Mouse (Mus musculus): ENCODE measurements at regions not wholly inside any gene's neighbourhood (a gene's known extent, or its start where the extent isn't known, plus 50 kb on each side); places are given as distances from the start of the nearest gene placed in this dataset.

- no peak for TF ChIP-seq CTCF (IDR thresholded peaks at IDR 0.05; ENCODE audit: borderline replicate concordance, insufficient read depth, low read length)
- no peak for TF ChIP-seq POLR2A (IDR thresholded peaks at IDR 0.05; ENCODE audit: low read depth, low read length)
- no peak overlapping the region for H3K4me3 ChIP-seq (ENCODE audit: insufficient read depth, low read length)
- no peaks in the 10 kb centered on the region for H3K4me1 ChIP-seq (ENCODE audit: control insufficient read depth, insufficient read depth, low read length)
- no peak overlapping the region for H3K27ac ChIP-seq (ENCODE audit: insufficient read depth, low read length)
Measured at GRCm38 (mm10) chr14:114955572-114955971, 136.4 kb upstream of the Gpc5 start.

DNA sequence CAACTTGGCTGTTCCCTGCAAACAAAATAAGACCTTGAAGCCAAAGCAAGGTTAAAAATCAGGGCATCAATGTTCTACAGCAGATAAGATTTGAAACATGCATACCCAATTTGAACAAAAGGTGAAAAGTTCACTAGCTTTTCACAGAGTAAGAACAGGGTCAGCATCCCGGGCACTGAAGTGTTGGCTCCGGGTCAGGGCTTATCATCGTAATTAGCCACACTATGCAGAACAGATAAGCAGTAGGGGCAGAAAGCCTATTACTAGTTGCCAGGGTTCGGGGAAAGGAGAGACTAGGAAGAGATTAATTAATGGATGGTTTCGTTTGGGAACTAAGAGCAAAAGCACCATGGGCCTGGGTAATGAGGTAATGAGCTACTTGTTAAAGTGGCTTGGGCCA is 131.7 kb upstream of the Gpc5 start:
- Histone ChIP-seq H3K27ac (ENCODE audit: insufficient read depth, low read length) (no peak overlapping the region), H3K4me3 (ENCODE audit: insufficient read depth, low read length) (no peak overlapping the region), H3K4me1 (ENCODE audit: control insufficient read depth, insufficient read depth, low read length) (no peaks in the 10 kb centered on the region)
- no peak for TF ChIP-seq CTCF (IDR thresholded peaks at IDR 0.05; ENCODE audit: borderline replicate concordance, insufficient read depth, low read length)
- no peak for TF ChIP-seq POLR2A (IDR thresholded peaks at IDR 0.05; ENCODE audit: low read depth, low read length)

- no peak overlapping the region for H3K4me3 ChIP-seq (ENCODE audit: insufficient read depth, low read length)
- no peak for TF ChIP-seq POLR2A (IDR thresholded peaks at IDR 0.05; ENCODE audit: low read depth, low read length)
- no peak for TF ChIP-seq CTCF (IDR thresholded peaks at IDR 0.05; ENCODE audit: borderline replicate concordance, insufficient read depth, low read length)
- no peak overlapping the region for H3K27ac ChIP-seq (ENCODE audit: insufficient read depth, low read length)
- H3K4me1 ChIP-seq (ENCODE audit: control insufficient read depth, insufficient read depth, low read length): no peaks in the 10 kb centered on the region
Measured at GRCm38 (mm10) chr14:114965941-114966340, 126.1 kb upstream of the Gpc5 start.

DNA sequence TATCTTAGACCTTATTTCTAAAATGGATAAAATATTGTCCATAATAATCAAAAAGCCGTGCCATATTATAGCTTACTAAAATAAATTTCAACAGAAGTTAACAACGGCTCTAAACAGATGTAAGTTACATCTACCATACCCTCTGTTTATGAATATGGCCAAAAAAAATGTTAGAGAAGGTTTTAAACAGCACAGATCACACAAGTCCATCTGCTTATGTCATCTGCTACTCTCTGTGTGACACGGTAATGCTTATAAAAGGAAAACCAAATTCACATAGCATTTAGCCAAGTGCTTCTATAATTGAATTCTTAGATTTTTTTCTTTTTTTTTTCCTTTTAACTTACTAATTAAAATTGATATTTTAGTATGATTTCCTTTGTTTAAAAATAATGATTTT is 123.0 kb upstream of the Gpc5 start:
- H3K4me3 ChIP-seq (ENCODE audit: insufficient read depth, low read length): no peak overlapping the region
- no peak for TF ChIP-seq CTCF (IDR thresholded peaks at IDR 0.05; ENCODE audit: borderline replicate concordance, insufficient read depth, low read length)
- TF ChIP-seq POLR2A (IDR thresholded peaks at IDR 0.05; ENCODE audit: low read depth, low read length): no peak
- no peaks in the 10 kb centered on the region for H3K4me1 ChIP-seq (ENCODE audit: control insufficient read depth, insufficient read depth, low read length)
- no peak overlapping the region for H3K27ac ChIP-seq (ENCODE audit: insufficient read depth, low read length)

DNA sequence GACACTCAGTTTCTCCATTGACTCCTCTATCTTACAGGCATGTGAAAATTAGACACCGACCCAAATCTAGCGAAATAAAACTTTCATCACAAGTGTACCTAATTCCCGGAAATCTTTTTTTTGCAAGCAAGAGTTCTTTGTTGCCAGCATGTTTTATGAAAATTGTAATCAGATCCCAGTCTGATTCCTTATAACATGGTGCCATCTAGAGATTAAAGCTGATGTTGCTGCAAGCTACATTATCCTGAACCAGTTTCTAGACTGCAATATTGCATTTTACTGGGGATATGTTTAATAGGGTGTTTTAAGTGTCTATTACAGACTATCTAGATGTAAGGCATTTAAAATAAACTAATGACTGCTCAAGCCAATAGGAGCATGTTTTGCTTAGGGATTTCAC is 110.9 kb upstream of the Gpc5 start:
- Histone ChIP-seq H3K4me3 (ENCODE audit: insufficient read depth, low read length) (no peak overlapping the region), H3K27ac (ENCODE audit: insufficient read depth, low read length) (no peak overlapping the region), H3K4me1 (ENCODE audit: control insufficient read depth, insufficient read depth, low read length) (no peaks in the 10 kb centered on the region)
- TF ChIP-seq POLR2A (IDR thresholded peaks at IDR 0.05; ENCODE audit: low read depth, low read length) (no peak), CTCF (IDR thresholded peaks at IDR 0.05; ENCODE audit: borderline replicate concordance, insufficient read depth, low read length) (no peak)

GRCm38 (mm10) chr14:115003223-115003622 is 88.8 kb upstream of the Gpc5 start:
- TF ChIP-seq POLR2A (IDR thresholded peaks at IDR 0.05; ENCODE audit: low read depth, low read length) (no peak), CTCF (IDR thresholded peaks at IDR 0.05; ENCODE audit: borderline replicate concordance, insufficient read depth, low read length) (no peak)
- Histone ChIP-seq H3K4me3 (ENCODE audit: insufficient read depth, low read length) (no peak overlapping the region), H3K4me1 (ENCODE audit: control insufficient read depth, insufficient read depth, low read length) (no peaks in the 10 kb centered on the region), H3K27ac (ENCODE audit: insufficient read depth, low read length) (no peak overlapping the region)

DNA sequence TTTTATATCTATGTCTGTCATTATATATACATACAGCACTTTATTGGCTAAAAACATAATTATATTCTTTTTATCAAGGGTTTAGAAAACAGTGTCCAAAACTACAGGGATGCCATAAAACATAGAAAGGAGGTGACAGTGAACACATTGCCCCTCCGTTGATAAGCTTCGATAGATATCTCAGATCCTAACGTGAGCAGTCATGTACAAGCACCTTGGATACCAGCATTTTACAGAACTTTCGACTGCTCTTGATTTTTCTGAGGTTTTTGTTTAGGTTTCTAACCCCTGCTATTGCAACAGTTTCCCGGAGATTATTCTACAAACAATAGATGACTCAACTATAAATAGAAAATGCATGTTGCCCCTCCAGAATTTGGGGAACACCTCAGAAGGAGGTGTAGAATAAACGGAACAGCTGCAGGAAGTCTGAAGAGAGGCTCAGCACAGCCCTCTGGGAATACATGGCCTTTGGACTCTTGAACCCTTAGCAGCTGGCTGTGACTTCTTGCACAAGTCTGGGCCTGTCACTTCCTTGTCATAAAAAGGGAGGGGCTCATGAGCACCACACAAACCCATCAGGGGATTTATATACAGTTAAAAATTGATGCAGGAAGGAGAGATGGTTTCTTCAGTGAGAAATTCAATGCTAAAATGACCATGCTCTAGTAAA is 87.1 kb upstream of the Gpc5 start:
- TF ChIP-seq POLR2A (IDR thresholded peaks at IDR 0.05; ENCODE audit: low read depth, low read length) (no peak), CTCF (IDR thresholded peaks at IDR 0.05; ENCODE audit: borderline replicate concordance, insufficient read depth, low read length) (no peak)
- no peak overlapping the region for H3K4me3 ChIP-seq (ENCODE audit: insufficient read depth, low read length)
- no peaks in the 10 kb centered on the region for H3K4me1 ChIP-seq (ENCODE audit: control insufficient read depth, insufficient read depth, low read length)
- no peak overlapping the region for H3K27ac ChIP-seq (ENCODE audit: insufficient read depth, low read length)

GRCm38 (mm10) chr14:115010877-115011276 is 81.1 kb upstream of the Gpc5 start:
- Histone ChIP-seq H3K27ac (ENCODE audit: insufficient read depth, low read length) (no peak overlapping the region), H3K4me1 (ENCODE audit: control insufficient read depth, insufficient read depth, low read length) (no peaks in the 10 kb centered on the region), H3K4me3 (ENCODE audit: insufficient read depth, low read length) (no peak overlapping the region)
- no peak for TF ChIP-seq CTCF (IDR thresholded peaks at IDR 0.05; ENCODE audit: borderline replicate concordance, insufficient read depth, low read length)
- TF ChIP-seq POLR2A (IDR thresholded peaks at IDR 0.05; ENCODE audit: low read depth, low read length): no peak

GRCm38 (mm10) chr14:115015299-115015698 is 76.7 kb upstream of the Gpc5 start:
- Histone ChIP-seq H3K4me3 (ENCODE audit: insufficient read depth, low read length) (no peak overlapping the region), H3K27ac (ENCODE audit: insufficient read depth, low read length) (no peak overlapping the region), H3K4me1 (ENCODE audit: control insufficient read depth, insufficient read depth, low read length) (no peaks in the 10 kb centered on the region)
- TF ChIP-seq POLR2A (IDR thresholded peaks at IDR 0.05; ENCODE audit: low read depth, low read length) (no peak), CTCF (IDR thresholded peaks at IDR 0.05; ENCODE audit: borderline replicate concordance, insufficient read depth, low read length) (no peak)

- Histone ChIP-seq H3K4me1 (ENCODE audit: control insufficient read depth, insufficient read depth, low read length) (no peaks in the 10 kb centered on the region), H3K27ac (ENCODE audit: insufficient read depth, low read length) (no peak overlapping the region), H3K4me3 (ENCODE audit: insufficient read depth, low read length) (no peak overlapping the region)
- TF ChIP-seq CTCF (IDR thresholded peaks at IDR 0.05; ENCODE audit: borderline replicate concordance, insufficient read depth, low read length) (peak; percentile 72; the same call in 1 of the 2 replicates), POLR2A (IDR thresholded peaks at IDR 0.05; ENCODE audit: low read depth, low read length) (no peak)
Measured at GRCm38 (mm10) chr14:115017410-115018153, 74.4 kb upstream of the Gpc5 start.
